Mouse (Mus musculus) c-Kit-positive CD71-positive TER-119-negative erythroid progenitor cells, embryonic 14.5 days (primary cell): ENCODE measurements at regions not wholly inside any gene's neighbourhood (a gene's known extent, or its start where the extent isn't known, plus 50 kb on each side); places are given as distances from the start of the nearest gene placed in this dataset.

Experiments
- DNase-seq: peaks from one replicate; pipeline ENCODE4 v3.0.0-alpha.2; 2013; ENCODE audit warnings: low read depth

- peak; percentile 68 for DNase-seq
Measured at GRCm38 (mm10) chr12:17601245-17602023, 56.8 kb downstream of the Odc1 start.

GRCm38 (mm10) chr12:17603576-17603975 is 59.0 kb downstream of the Odc1 start:
- DNase-seq: no peak

- no peak for DNase-seq
Measured at GRCm38 (mm10) chr12:17610384-17610783, 65.8 kb downstream of the Odc1 start.

- DNase-seq: no peak
Measured at GRCm38 (mm10) chr12:17611988-17612387, 67.4 kb downstream of the Odc1 start.

- DNase-seq: no peak
Measured at GRCm38 (mm10) chr12:17618300-17618699, 72.4 kb upstream of the Hpcal1 start.

GRCm38 (mm10) chr12:17620226-17620625 is 70.4 kb upstream of the Hpcal1 start:
- DNase-seq: no peak

- no peak for DNase-seq
Measured at GRCm38 (mm10) chr12:17621487-17621888, 69.2 kb upstream of the Hpcal1 start.

GRCm38 (mm10) chr12:17622509-17623005 is 68.1 kb upstream of the Hpcal1 start:
- DNase-seq: no peak

- DNase-seq: no peak
Measured at GRCm38 (mm10) chr12:17626043-17626442, 64.6 kb upstream of the Hpcal1 start.

GRCm38 (mm10) chr12:17631161-17631560 is 59.5 kb upstream of the Hpcal1 start:
- DNase-seq: no peak

GRCm38 (mm10) chr12:17636146-17636545 is 54.5 kb upstream of the Hpcal1 start:
- no peak for DNase-seq

- DNase-seq: no peak
Measured at GRCm38 (mm10) chr12:17636590-17636989, 54.1 kb upstream of the Hpcal1 start.
